Mouse (Mus musculus) embryonic fibroblast, embryonic 13.5 days (primary cell): ENCODE results near the gene Slc38a2.

Source experiments
- CTCF ChIP-seq: IDR thresholded peaks from 2 replicates; pipeline ENCODE4 v1.5.1; 2011; ENCODE audit warnings: mild to moderate bottlenecking, control low read depth, low read length, moderate library complexity, borderline replicate concordance; ENCODE audit not compliant: insufficient read depth
- POLR2A ChIP-seq: IDR thresholded peaks from 2 replicates; pipeline ENCODE4 v1.6.1; 2011; ENCODE audit warnings: low read depth, mild to moderate bottlenecking, control low read depth, low read length, moderate library complexity

GRCm38 (mm10) chr15:96711664-96712063 lies 12.1 kb upstream of the Slc38a2 start:
- no peak for TF ChIP-seq POLR2A
- TF ChIP-seq CTCF = no peak
